Mouse (Mus musculus) kidney, adult 2 months (tissue): ENCODE data around the gene Sdhaf1.

Experiments
- CTCF ChIP-seq: fragments of 200-500 bp; conservative IDR thresholded peaks from 2 replicates; pipeline ENCODE4 v1.5.1; 2011; ENCODE audit warnings: low read depth, mild to moderate bottlenecking, control low read depth, low read length, moderate library complexity, mixed read lengths; ENCODE audit not compliant: insufficient read depth, insufficient read length
- POLR2A ChIP-seq: fragments of 200-500 bp; IDR thresholded peaks from one replicate; pipeline ENCODE4 v1.6.1; 2011; ENCODE audit warnings: low read depth, low read length, control low read depth

DNA sequence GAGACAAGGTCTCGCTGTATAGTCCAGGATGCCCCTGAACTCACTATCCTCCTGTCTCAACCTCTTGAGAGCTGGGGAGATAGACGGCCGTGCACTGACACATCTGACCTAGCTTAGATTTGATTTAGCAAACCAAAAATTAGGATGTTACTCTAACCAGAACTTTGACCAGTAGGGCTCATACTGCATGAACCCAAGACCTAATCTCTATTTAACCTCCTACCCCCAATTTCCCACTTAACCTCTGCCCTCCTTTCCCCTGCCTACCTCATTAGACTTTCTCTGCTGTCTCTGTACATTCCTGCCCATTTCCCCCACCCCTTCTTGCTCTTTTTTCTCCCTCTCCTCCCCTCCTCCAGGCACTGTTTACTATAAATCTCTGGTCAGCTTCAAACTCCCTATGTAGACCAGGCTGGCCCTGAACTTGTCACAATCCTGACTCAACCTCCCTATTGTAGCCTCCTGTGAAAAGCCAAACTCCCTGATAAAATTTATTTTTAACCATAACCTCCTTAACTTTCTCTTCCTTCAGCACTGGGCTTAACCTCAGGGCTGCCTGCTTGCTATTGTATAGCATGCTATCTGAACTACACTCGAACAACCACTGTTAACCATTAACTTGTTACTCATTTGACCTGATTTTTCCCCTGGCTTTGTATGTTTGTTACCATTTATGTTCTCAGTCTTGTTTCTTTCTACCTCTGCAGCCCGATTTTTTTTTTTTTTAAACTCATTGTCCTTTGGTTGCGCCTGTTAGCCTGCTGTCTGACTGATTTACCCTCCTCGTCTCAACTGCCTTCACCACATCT is 34.9 kb upstream of the Sdhaf1 start:
- TF ChIP-seq POLR2A (no peak), CTCF (no peak)
